Mouse (Mus musculus) megakaryocyte, embryonic 14.5 days (primary cell): ENCODE results near the gene Atpaf2. TPM values are rescaled to one million over a fixed set of nuclear protein-coding genes. Genes with fewer than 3 reads are reported as not detected.
"Not testable (repeated sequence)": the region's sequence is repeated elsewhere in the genome, so short reads cannot be mapped to it uniquely, and the experiment has no call there.

Experiments
- H3K27me3 ChIP-seq: replicated peaks from 2 replicates; pipeline ENCODE3; 2012; ENCODE audit warnings: inconsistent platforms
- H3K36me3 ChIP-seq: replicated peaks from 2 replicates; pipeline ENCODE3; 2012; ENCODE audit warnings: low read length, inconsistent platforms, mixed read lengths
- H3K4me1 ChIP-seq: 2 replicates; pipeline ENCODE4 v1.6.1; 2012; ENCODE audit warnings: inconsistent platforms
- H3K4me3 ChIP-seq: replicated peaks from 2 replicates; pipeline ENCODE3; 2012; ENCODE audit warnings: moderate library complexity, mild to moderate bottlenecking, inconsistent platforms
- H3K9me3 ChIP-seq: 2 replicates; pipeline ENCODE4 v1.6.1; 2012; ENCODE audit warnings: inconsistent platforms
- FLI1 ChIP-seq: IDR thresholded peaks from 2 replicates; pipeline ENCODE4 v1.6.1; 2012; ENCODE audit warnings: low read length, inconsistent platforms, mixed read lengths
- GATA1 ChIP-seq: IDR thresholded peaks from 3 replicates; pipeline ENCODE4 v1.6.1; 2012; ENCODE audit warnings: mixed read lengths, low read length, inconsistent platforms, borderline replicate concordance
- polyA plus RNA-seq: library from polyadenylated mRNA; stranded (reverse); fragments of >175 nt; gene quantifications from 2 replicates; pipeline ENCODE4 v1.2.3, GENCODE M21; 2012; ENCODE audit warnings: low replicate concordance; ENCODE audit not compliant: insufficient read depth

The Atpaf2 gene
- 19.4 and 40.7 TPM in 2 replicates for polyA plus RNA-seq

DNA sequence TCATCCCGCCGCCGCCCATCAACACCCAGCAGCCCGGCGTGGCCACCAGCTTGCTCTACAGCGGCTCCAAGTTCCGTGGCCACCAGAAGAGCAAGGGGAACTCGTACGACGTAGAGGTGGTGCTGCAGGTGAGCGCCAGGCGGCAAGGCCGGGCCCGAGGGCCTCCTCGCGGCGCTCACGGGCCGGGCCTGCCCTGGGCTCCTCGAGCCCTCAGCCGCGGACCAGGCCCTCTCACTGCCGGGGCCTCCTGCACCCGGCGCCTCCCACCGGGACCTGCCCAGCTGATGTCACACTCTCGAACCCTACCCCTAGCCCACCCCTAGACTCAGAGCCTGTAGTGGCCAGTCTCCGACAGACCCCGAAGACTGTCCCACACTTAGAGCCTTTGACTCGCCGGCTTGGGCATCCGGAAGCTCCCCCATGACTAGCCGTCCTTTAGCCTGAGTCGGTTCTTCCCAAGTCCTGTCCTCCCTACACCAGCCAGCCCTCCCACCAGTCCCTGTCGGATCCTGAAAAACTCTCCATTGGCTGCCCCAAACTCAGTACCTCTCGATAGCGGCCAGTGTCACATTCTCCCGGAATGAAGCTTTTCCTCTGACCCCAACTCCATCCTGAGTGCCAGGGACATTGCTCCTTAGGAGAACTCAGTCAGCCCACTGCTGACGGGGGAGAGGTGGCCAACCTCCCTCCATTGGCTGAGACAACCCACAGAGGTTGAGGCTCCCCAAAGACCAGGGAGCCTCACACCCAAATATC lies at the start of gene Atpaf2:
Atpaf2 (minus strand) TSS at position 741 of the 756 bp plus-strand sequence.
- H3K36me3 ChIP-seq = peaks cover 9% of the 10 kb centered on the region
- H3K4me3 ChIP-seq = peak within 1 kb of the TSS; percentile 98
- no peaks in the 10 kb centered on the region for H3K27me3 ChIP-seq
- H3K4me1 ChIP-seq = peaks cover 66% of the 10 kb centered on the region
- H3K9me3 ChIP-seq = no peaks in the 10 kb centered on the region
- TF ChIP-seq FLI1 (no peak), GATA1 (no peak)

DNA sequence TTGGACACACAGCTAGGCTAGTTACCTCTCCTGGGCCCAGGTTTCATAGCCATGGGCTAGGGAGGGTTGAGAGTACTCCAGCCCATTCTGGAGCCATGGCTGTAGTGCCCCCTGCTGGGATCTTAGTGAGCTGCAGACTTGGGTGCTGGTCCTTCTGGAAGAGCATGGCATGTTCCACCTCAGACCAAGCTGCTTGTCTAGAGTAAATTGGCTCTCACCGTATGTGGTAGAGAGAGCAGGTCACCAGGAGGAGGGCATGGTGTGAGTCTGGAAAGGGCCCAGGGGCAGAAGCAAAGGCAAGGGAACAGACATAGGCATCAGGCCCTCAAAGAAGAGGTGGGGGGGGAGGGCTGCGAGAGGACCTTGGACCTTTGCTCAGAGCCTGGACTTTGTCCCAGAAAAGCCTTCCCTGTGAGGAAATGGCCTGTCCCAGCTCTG lies 47.7 kb upstream of the Atpaf2 start:
- Histone ChIP-seq H3K9me3 (no peaks in the 10 kb centered on the region), H3K4me3 (no peak overlapping the region), H3K27me3 (no peaks in the 10 kb centered on the region), H3K36me3 (peaks cover 94% of the 10 kb centered on the region), H3K4me1 (no peaks in the 10 kb centered on the region; the same call in 1 of the 2 replicates)
- TF ChIP-seq FLI1 = no peak
- no peak for TF ChIP-seq GATA1

DNA sequence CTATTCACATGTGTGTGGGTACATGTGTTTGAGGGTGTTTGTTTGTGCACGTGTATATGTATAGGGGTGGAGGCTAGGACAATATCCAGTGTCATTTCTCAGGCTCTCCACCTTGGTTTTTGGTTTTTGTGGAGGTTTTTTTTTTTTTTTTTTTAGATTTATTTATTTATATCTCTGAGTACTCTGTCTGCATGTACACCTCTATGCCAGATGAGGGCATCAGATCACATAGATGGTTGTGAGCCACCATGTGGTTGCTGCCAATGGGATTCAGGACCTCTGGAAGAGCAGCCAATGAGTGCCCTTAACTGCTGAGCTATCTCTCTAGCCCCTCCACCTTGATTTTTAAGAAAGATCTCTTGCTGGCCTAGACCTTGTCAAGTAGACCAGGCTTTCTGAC lies 39.7 kb upstream of the Atpaf2 start:
- H3K4me1 ChIP-seq = peaks cover 32% of the 10 kb centered on the region
- no peak overlapping the region for H3K4me3 ChIP-seq
- H3K27me3 ChIP-seq = no peaks in the 10 kb centered on the region
- H3K9me3 ChIP-seq = no peaks in the 10 kb centered on the region
- TF ChIP-seq FLI1 (no peak), GATA1 (no peak)
- H3K36me3 ChIP-seq = peaks cover 73% of the 10 kb centered on the region

DNA sequence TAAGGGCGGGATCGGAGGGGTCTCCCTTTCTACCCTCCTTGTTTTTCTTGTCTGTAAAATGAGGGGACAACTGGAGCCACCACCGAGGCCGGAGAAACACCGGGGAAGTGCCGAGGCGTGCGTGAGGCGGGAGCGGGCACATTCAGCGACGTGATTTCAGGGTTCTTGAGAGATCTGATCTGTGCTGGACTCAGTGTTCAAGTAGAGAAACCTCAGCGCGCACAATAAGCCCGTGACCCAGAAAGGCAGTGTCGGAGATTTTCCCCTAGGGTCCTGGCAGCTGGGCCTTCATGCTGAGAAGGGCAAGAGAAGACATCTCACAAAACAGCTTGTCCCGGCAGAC lies 36.5 kb upstream of the Atpaf2 start:
- H3K4me3 ChIP-seq = peak overlapping the region; percentile 96
- H3K4me1 ChIP-seq = peaks cover 48% of the 10 kb centered on the region
- H3K9me3 ChIP-seq = no peaks in the 10 kb centered on the region
- peaks cover 42% of the 10 kb centered on the region for H3K36me3 ChIP-seq
- no peak for TF ChIP-seq FLI1
- TF ChIP-seq GATA1 = no peak
- H3K27me3 ChIP-seq = no peaks in the 10 kb centered on the region

DNA sequence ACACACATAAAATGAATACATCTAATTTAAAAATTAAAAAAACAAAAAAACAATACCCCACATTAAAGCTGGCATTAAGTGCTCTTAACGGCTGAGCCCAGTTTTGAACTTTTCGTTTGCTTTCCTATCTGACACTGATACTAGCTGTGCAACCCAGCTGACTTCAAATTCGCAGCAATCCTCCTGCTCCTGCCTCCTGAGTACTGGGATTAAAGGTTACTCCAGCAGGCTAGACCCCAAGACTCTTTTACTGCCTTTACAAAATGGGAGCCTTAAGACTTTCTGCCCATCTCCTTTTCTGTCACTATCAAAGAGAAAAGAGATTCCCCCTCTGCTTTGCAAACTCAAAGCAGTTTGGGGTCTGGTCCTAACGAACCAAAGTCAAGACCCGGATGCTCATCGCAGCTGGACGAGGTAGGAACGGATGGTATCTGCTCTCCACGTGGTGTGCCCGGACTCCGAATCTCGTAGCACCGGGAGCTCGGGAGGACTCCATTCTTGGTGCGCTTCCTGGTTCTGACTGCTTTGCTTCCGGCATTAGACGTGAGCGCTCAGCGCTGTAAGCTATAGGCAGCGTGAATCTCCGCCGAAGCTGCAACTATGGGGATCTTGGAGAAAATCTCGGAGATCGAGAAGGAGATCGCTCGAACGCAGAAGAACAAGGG lies 36.0 kb upstream of the Atpaf2 start, which contains the start of gene Drg2:
Drg2 (plus strand) TSS at position 512 of the 665 bp plus-strand sequence.
- TF ChIP-seq FLI1 = no peak
- TF ChIP-seq GATA1 = no peak

DNA sequence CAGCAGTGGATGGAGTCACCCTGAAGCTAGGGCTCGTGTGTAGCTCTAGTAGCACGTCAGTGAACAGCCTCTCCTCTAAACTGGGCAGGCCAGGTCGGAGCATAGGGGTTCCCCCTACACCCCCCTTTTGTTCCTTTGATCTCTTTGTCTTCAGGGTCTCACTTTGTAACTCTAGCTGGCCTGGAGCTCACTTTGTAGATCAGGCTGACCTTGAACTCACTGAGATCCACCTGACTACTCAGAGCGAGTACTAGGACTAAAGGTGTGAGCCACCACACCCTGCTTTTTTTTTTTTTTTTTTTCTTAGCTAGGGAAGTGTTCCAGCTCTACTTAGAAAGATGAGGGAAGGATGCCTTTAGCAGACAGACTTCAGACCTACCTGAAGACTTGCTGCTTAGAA lies 25.8 kb upstream of the Atpaf2 start:
- H3K36me3 ChIP-seq = peaks cover 67% of the 10 kb centered on the region
- H3K27me3 ChIP-seq = no peaks in the 10 kb centered on the region
- peaks cover 6% of the 10 kb centered on the region for H3K4me1 ChIP-seq
- no peak overlapping the region for H3K4me3 ChIP-seq
- no peak for TF ChIP-seq FLI1
- no peak for TF ChIP-seq GATA1
- no peaks in the 10 kb centered on the region for H3K9me3 ChIP-seq

More for the DNA sequence above, 36.0 kb upstream of the Atpaf2 start, which contains the start of gene Drg2:
- H3K9me3 ChIP-seq = no peaks in the 10 kb centered on the region
- peaks cover 42% of the 10 kb centered on the region for H3K36me3 ChIP-seq
- H3K4me3 ChIP-seq = peak within 1 kb of the TSS; percentile 96
- H3K4me1 ChIP-seq = peaks cover 50% of the 10 kb centered on the region
- no peaks in the 10 kb centered on the region for H3K27me3 ChIP-seq

DNA sequence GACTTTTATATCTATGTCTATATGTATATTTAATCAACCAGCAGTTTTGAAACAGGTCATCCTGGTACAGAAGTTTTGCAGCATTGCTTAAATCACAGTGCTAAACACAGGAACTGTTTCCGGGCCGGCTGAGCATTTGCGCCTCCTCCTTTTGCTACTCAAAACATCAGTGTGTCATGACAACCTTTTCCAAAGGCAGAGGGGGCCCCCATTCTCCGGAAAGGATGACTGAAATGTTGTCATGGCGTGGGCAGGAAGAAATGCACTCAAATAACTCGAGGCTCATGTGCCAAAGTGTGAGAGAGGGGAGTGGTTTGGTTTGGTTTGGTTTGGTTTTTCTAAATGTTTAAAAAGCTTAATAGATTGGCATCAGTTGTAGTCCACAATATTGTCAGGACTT lies 24.6 kb upstream of the Atpaf2 start:
- H3K4me1 ChIP-seq = peaks cover 13% of the 10 kb centered on the region
- H3K9me3 ChIP-seq = no peaks in the 10 kb centered on the region
- no peak overlapping the region for H3K4me3 ChIP-seq
- peaks cover 74% of the 10 kb centered on the region for H3K36me3 ChIP-seq
- H3K27me3 ChIP-seq = no peaks in the 10 kb centered on the region
- TF ChIP-seq FLI1 (no peak), GATA1 (no peak)

DNA sequence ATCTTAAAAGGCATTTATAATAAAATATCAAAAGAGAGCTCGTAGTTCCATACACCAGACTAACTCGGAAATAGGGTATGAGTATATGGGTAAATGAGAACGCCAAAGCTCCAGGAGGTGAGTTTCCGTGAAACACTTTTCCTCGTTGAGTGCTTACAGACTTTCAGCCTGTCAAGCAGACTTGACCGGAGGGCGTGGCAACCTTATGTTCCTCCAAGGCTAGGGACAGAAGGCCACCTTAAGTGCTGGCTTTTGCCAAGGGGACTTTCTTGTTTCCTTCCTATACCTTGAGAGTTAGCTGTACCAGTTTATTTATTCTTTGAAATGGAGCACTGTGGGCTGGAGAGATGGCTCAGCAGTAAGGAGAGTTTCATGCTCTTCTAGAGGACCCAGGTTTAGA lies 21.9 kb upstream of the Atpaf2 start:
- no peak for TF ChIP-seq FLI1
- TF ChIP-seq GATA1 = no peak
- no peak overlapping the region for H3K4me3 ChIP-seq
- no peaks in the 10 kb centered on the region for H3K27me3 ChIP-seq
- H3K9me3 ChIP-seq = no peaks in the 10 kb centered on the region
- peaks cover 88% of the 10 kb centered on the region for H3K36me3 ChIP-seq
- H3K4me1 ChIP-seq = peaks cover 40% of the 10 kb centered on the region

DNA sequence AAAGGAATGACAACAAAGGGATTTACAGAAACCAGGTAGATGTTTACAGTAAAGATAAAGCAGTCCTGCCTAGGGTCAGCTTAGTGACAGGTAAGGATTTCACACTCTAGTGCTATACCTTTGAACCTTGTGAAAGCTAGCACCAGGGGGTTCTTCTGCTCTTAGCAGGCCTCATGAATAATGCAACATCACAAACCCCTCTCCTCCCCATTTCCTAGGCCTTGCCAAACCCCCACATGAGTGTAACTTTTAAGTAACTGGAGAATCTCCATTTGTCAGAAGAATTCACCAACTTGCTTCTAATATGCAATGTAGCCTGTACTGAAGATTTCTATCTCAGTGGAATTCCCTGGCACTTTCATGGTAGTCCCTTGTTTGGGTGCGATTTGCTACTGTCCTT lies 21.4 kb upstream of the Atpaf2 start:
- H3K36me3 ChIP-seq = peaks cover 91% of the 10 kb centered on the region
- not testable (repeated sequence) for H3K4me3 ChIP-seq, H3K27me3 ChIP-seq, H3K9me3 ChIP-seq
- peaks cover 45% of the 10 kb centered on the region for H3K4me1 ChIP-seq

DNA sequence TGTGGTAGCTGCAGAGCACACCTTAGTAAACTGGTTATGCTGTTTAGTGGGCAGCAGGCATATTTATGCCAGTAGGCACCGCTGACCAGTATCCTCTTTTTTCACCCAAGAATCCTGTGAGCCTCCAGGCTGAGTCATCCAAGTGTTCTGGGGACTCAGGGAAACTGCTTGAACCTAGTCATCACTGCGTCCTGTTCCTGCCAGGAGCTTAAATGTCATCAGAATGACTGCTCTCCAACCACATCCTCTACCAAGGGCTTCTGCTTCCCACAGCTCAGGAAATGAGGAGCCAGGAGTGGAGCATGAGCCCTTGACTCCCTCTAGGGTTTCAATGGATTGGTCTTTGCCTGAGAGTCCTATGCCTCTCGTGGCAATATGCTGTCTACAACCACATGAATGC lies 18.4 kb upstream of the Atpaf2 start:
- Histone ChIP-seq H3K27me3 (no peaks in the 10 kb centered on the region), H3K4me1 (peaks cover 59% of the 10 kb centered on the region), H3K9me3 (no peaks in the 10 kb centered on the region), H3K4me3 (peak overlapping the region; percentile 71), H3K36me3 (peaks cover 88% of the 10 kb centered on the region)
- TF ChIP-seq FLI1 (peak; percentile 55; the same call in 1 of the 2 replicates), GATA1 (no peak)
